Mouse (Mus musculus) adrenal gland, adult 8-10 months (tissue): ENCODE results near the gene Pcca. TPM values are rescaled to one million over a fixed set of nuclear protein-coding genes. Genes with fewer than 3 reads are reported as not detected.

Source experiments
- DNase-seq: peaks from one replicate; pipeline ENCODE4 v3.0.0; 2022
- total RNA-seq, 4 experiments: library from RNA; stranded (reverse); gene quantifications; 2 replicates each; pipeline ENCODE4 v1.2.4; 2022

Pcca gene
- total RNA-seq, 4 experiments from 2014 or later: 101 to 165 (median 136) TPM

GRCm38 (mm10) chr14:122747860-122748842 is 214.0 kb downstream of the Pcca start:
- DNase-seq: no peak

DNA sequence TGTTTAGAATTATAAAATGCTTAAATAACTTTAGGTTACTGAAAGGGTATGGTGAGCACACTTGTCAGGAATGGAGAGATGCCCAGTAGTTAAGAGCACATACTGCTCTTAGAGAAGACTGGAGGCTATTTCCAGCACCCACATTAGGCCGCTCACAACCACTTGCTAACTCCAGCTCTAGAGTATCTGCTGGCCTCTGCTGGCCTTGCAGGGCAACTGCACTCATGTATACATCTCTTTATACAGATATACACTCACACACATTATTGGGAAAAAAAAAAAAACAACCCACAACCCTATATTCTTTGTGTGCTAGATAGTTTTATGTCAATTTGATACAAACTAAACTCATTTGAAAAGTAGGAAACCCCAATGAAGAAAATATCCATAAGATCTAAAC is 217.4 kb downstream of the Pcca start:
- DNase-seq: no peak

- DNase-seq: no peak
These were observed 219.2 kb downstream of the Pcca start for GRCm38 (mm10) chr14:122753278-122753677.

- no peak for DNase-seq
These were observed 220.2 kb downstream of the Pcca start for GRCm38 (mm10) chr14:122754311-122754710.

GRCm38 (mm10) chr14:122755559-122755958 is 221.4 kb downstream of the Pcca start:
- DNase-seq: no peak

DNA sequence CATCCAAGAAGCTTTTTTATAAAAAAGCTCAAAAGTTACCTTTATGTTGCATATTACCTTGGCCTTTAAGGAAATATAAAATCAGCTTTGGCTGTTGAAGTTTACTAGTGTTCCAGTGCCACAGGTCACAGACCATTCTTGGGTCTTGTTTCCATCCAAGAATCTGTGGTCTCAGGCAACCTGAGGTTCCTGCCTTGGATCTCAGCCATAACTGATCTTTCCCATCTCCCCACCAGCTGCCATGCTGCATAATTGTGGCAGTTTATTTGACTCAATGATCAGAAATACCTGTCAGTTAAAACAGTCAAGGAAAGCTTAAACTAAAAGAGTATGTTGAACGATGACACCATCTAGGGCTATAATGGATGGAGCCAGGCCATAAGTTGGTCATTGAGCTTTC is 222.5 kb downstream of the Pcca start:
- DNase-seq: no peak

DNA sequence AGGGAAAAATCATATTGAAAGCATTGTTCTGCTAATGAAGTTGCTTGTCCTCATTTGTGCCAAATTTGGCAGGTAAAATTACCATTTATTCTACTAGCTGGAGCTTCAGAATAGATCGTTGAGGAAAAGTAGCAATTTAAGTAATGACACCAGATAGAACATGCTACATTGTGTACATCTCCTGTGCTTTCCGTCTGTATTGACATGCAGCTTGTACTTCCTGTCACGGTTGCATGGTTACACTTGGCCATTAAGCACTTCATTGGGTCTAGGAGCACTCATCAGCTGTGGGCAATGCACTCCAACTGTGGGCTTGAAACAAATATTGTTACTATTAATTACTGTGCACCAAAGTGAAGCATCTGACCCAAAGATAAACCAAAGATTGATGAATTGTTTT is 225.8 kb downstream of the Pcca start:
- DNase-seq: no peak

GRCm38 (mm10) chr14:122760803-122761202 is 226.7 kb downstream of the Pcca start:
- DNase-seq: no peak

DNA sequence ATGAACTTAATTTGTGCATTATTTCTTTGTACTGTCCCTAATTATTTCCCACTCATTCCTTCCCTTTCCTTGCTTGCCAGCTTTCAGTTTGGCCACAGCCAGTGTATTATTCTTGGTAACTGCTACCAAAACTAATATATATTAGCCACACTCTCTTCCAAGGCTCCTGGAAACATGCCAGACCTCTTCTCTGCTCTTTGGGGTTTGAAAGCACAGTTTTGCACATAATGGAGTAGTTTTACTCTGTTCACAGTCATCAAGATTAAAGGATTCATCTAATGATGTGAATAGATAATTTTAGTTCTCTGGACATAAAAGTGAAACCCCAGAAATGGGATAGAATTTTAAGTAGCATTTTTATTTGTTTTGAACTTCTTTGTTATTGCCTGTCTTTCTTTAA is 228.5 kb downstream of the Pcca start:
- no peak for DNase-seq

DNA sequence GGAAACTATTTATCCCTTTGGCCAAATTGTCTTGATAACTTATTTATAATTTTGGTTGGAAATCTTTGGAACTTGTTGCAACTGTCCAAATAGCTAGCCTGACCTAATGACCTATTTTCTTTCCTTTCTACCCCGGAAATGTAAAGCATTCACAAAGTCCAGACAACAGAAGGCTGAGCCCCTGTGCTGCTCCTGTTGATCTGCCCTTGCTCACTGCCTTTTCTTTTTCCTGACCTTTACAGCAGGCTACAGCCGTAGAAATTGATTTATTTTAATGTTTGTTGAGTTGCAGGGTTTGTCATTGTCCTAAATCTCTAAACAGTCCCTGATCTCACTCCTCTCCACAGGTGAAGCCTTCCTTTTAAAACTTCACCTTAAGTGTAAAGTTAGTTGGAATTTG is 231.8 kb downstream of the Pcca start:
- DNase-seq: no peak

DNA sequence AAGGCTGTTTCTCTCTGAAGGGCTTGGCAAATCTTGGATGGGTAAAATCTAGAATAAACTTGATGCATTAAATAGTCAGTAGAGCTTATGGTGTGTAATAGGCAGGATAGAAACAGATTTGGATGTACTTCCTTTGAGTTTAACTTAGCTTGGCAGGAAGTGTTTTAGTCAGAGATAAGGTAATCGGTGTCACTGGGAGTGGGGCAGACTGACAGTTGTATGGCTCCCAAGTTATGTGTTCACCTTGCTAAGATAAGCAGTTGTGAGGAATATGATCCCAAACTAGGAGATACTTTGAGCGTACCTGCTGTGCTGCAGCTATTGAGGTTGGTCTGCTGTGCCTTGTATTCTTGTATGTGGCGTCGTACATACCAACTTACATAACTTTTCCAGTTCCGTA is 232.3 kb downstream of the Pcca start:
- no peak for DNase-seq

DNA sequence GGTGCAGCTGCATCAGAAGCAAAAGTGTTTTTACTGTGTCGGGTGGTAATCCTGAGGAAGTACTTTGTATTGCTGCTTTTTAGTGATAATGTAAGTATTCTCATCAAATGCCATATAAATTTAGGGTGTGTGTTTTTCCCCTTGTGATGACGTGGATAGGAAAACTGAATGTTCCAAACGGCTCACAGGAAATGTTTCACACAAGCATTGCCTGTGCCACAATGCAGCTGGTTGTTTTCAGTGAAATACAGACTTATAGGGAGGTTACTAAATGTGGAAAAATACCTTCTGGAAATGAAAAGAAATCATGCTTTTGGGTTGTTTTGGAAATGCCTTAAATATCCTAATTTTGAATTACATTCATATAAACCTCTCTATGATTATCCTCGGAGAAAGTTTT is 250.6 kb downstream of the Pcca start:
- no peak for DNase-seq

DNA sequence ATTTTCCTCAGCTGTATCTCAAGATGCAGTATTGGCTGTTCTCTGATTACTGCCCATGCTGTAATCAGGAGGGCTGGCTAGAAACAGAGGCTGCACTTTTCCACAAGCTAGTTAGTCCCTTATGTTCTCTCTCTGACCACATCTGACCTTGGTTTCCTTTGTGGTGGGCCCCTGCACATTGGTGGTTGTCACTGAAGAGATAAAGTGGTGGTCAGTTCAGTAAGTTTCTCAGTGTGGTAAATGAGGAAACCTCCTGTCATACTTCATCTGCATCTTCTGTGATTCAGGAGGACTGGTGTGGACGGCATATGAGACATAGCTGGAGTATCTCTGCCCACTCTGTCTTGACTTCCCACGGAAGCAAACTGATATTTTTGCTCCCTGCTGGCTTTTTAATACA is 254.1 kb downstream of the Pcca start:
- DNase-seq: no peak

GRCm38 (mm10) chr14:122790111-122790510 is 256.0 kb downstream of the Pcca start:
- no peak for DNase-seq

GRCm38 (mm10) chr14:122793368-122793767 is 259.2 kb downstream of the Pcca start:
- no peak for DNase-seq

- DNase-seq: no peak
These were observed 266.2 kb downstream of the Pcca start for GRCm38 (mm10) chr14:122800296-122800695.

- no peak for DNase-seq
These were observed 286.9 kb downstream of the Pcca start for GRCm38 (mm10) chr14:122821002-122821401.

- DNase-seq: no peak
These were observed 289.7 kb downstream of the Pcca start for GRCm38 (mm10) chr14:122823791-122824190.

DNA sequence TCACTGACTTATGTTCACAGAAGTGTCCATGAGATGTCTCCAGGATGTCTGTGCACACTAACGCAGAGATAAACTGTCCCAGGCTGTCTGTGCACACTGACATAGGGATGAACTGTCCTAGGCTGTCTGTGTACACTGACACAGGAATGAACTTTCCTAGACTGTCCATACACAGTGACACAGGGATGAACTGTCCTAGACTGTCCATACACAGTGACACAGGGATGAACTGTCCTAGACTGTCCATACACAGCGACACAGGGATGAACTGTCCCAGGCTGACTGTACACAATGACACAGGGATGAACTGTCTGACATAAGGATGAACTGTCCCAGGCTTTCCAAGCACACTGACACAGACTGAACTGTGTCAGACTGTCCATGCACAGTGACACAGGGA is 291.3 kb downstream of the Pcca start:
- DNase-seq: no peak

GRCm38 (mm10) chr14:122830433-122830832 is 296.3 kb downstream of the Pcca start:
- no peak for DNase-seq

DNA sequence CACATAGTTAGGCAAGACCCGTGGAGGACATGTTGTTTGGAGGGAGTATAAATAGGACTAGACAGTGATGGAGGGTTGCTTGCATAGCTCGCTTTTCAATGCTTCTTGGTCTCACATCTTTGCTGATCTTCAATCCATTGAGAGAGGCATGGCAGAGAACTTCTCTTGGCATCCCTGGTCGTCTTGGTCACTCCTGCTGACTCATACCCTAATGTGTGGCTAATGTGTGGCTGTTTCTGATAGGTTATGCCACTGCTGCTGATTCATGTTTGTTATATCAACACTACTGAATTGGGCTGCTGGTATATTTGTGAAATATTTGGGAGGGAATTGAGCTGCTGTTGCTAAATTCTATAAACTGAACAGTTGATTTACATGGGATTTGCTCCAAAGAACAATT is 299.5 kb downstream of the Pcca start:
- no peak for DNase-seq

GRCm38 (mm10) chr14:122834753-122835152 is 300.6 kb downstream of the Pcca start:
- no peak for DNase-seq

GRCm38 (mm10) chr14:122835487-122836190 is 301.5 kb downstream of the Pcca start:
- no peak for DNase-seq

DNA sequence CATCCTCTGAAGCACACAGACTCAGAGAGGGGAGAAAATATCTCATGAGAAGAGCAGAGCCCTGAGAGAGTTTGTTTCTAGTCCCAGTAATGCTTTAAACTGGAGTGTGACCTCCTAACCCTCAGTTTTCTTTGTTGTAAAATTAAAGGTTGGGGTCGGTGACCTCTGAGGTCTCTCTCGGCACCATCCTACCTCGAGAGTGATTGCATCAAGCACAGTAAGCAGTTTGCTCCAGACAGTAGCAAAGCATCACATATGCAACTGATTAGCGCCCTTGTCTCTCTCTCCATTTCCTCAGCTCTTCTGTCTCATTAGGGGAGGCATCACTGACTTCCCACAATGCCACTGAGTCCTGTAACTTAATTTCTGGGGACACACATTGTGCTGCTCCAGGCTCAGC is 302.1 kb downstream of the Pcca start:
- no peak for DNase-seq
